Mouse (Mus musculus) stomach, postnatal 0 days (tissue): ENCODE results near the gene Cfap20. TPM values are rescaled to one million over a fixed set of nuclear protein-coding genes. Genes with fewer than 3 reads are reported as not detected.
A peak's percentile ranks its signal among the peaks of the same experiment; 100 is the strongest.

ENCODE experiments used
- ATAC-seq: fragments of 200-750 bp; cut with Nextera tagmentation; 2 replicates; pipeline ENCODE4 v1.8.0; 2017; ENCODE audit not compliant: low FRiP score, low TSS enrichment
- DNase-seq: peaks from one replicate; pipeline ENCODE4 v3.0.0-alpha.2; 2016; ENCODE audit warnings: low spot score
- H3K27ac ChIP-seq: fragments of 300-500 bp; sonication (generic); replicated peaks from 2 replicates; pipeline ENCODE4 v1.5.1; 2014; ENCODE audit warnings: mild to moderate bottlenecking, control low read depth
- H3K27me3 ChIP-seq: fragments of 300-500 bp; sonication (generic); 2 replicates; pipeline ENCODE4 v1.6.1; 2014; ENCODE audit warnings: low read length; ENCODE audit not compliant: control insufficient read depth, insufficient read depth
- H3K36me3 ChIP-seq: fragments of 300-500 bp; sonication (generic); 2 replicates; pipeline ENCODE4 v1.6.1; 2014; ENCODE audit warnings: low read length, mixed read lengths; ENCODE audit not compliant: control insufficient read depth, insufficient read depth
- H3K4me1 ChIP-seq: fragments of 300-500 bp; sonication (generic); replicated peaks from 2 replicates; pipeline ENCODE4 v1.6.1; 2014; ENCODE audit warnings: antibody characterized with exemption; ENCODE audit not compliant: control insufficient read depth, insufficient read depth
- H3K4me2 ChIP-seq: fragments of 300-500 bp; sonication (generic); replicated peaks from 2 replicates; pipeline ENCODE4 v1.6.1; 2014; ENCODE audit warnings: low read depth, mild to moderate bottlenecking, control low read depth, moderate library complexity
- H3K4me3 ChIP-seq: fragments of 300-500 bp; sonication (generic); 2 replicates; pipeline ENCODE4 v1.5.1; 2014; ENCODE audit warnings: low read depth, low read length, control low read depth
- H3K9ac ChIP-seq: fragments of 300-500 bp; sonication (generic); 2 replicates; pipeline ENCODE4 v1.6.1; 2014; ENCODE audit warnings: mild to moderate bottlenecking, low read length, control low read depth, mixed read lengths
- H3K9me3 ChIP-seq: fragments of 300-500 bp; sonication (generic); 2 replicates; pipeline ENCODE4 v1.6.1; 2016; ENCODE audit warnings: low read length; ENCODE audit not compliant: control insufficient read depth
- CTCF ChIP-seq: IDR thresholded peaks from 2 replicates; pipeline ENCODE4 v1.5.1; 2016; ENCODE audit warnings: antibody characterized with exemption, low read depth, mild to moderate bottlenecking, moderate library complexity
- EP300 ChIP-seq: optimal IDR thresholded peaks from 2 replicates; pipeline ENCODE3; 2016; ENCODE audit warnings: antibody characterized with exemption
- WGBS: fragments of 180-500 bp; shearing (Covaris S2); extraction: QIAGEN DNeasy Blood & Tissue Kit; methylation state at CpG from one replicate; pipeline ENCODE4 v1.1.7; 2014; 5-methylcytosine and 5-hydroxymethylcytosine counted together
- polyA plus RNA-seq: library from polyadenylated mRNA; unstranded; fragments of >200 nt; fragmentation: Nextera tagmentation; extraction: Ambion mirVana; gene quantifications from 2 replicates; pipeline ENCODE4 v1.2.1, GENCODE M21; 2015

Gene Cfap20
- polyA plus RNA-seq, 1 experiment from 2014 or later = 85.7 TPM

GRCm38 (mm10) chr8:95435930-95436329, 1.3 kb upstream of the Cfap20 start:
- 89% methylated on average over 3 of the region's 3 CpGs for whole genome bisulfite sequencing
- ATAC-seq (no peak), DNase-seq (no peak)
- Histone ChIP-seq H3K9me3 (no peaks in the 10 kb centered on the region), H3K27ac (no peak overlapping the region), H3K4me3 (no peak overlapping the region), H3K4me1 (peaks cover 7% of the 10 kb centered on the region), H3K36me3 (no peaks in the 10 kb centered on the region), H3K27me3 (no peaks in the 10 kb centered on the region), H3K4me2 (no peak overlapping the region), H3K9ac (no peak overlapping the region)
- TF ChIP-seq EP300 (no peak), CTCF (peak; percentile 48)

DNA sequence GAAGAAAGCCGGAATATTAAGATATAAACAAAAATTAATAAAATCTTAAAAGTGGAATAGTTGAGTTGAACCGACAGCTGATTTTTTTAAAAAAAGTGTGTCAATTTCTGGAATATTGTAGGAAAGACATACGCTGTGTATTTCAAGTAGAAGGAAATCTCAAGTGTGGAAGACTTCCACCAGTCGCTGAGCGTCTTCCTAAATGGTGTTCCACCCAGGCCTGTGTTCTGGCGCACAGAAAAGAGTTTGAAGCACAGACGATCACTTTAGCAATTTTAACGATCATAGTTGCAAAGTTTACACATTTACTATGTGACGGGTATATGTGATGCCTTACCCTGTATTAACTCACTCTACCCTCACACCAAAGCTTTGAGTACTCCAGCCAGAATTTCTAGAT, 802 bp upstream of the Cfap20 start:
- H3K9ac ChIP-seq = no peak overlapping the region
- no peaks in the 10 kb centered on the region for H3K36me3 ChIP-seq
- H3K4me3 ChIP-seq = peak overlapping the region; percentile 89; the same call in 1 of the 2 replicates
- TF ChIP-seq EP300 (no peak), CTCF (no peak)
- H3K4me2 ChIP-seq = no peak overlapping the region
- H3K9me3 ChIP-seq = no peaks in the 10 kb centered on the region
- no peak overlapping the region for H3K27ac ChIP-seq
- ATAC-seq (no peak), DNase-seq (no peak)
- peaks cover 7% of the 10 kb centered on the region for H3K4me1 ChIP-seq
- 92% methylated on average over 9 of the region's 9 CpGs for WGBS
- H3K27me3 ChIP-seq = no peaks in the 10 kb centered on the region

- H3K9me3 ChIP-seq = no peaks in the 10 kb centered on the region
- peak overlapping the region; percentile 89 for H3K4me3 ChIP-seq
- H3K36me3 ChIP-seq = no peaks in the 10 kb centered on the region
- peak overlapping the region; percentile 75 for H3K4me2 ChIP-seq
- H3K4me1 ChIP-seq = peaks cover 7% of the 10 kb centered on the region
- ATAC-seq = no peak; the same call in 1 of the 2 replicates
- peak overlapping the region; percentile 95 for H3K27ac ChIP-seq
- no peak for TF ChIP-seq EP300
- no peak for TF ChIP-seq CTCF
- WGBS = under 1% methylated on average over 25 of the region's 25 CpGs
- peak overlapping the region; percentile 93 for H3K9ac ChIP-seq
- peak; percentile 64 for DNase-seq
- no peaks in the 10 kb centered on the region for H3K27me3 ChIP-seq
These were observed 436 bp downstream of the Cfap20 start for GRCm38 (mm10) chr8:95434233-95434632.

DNA sequence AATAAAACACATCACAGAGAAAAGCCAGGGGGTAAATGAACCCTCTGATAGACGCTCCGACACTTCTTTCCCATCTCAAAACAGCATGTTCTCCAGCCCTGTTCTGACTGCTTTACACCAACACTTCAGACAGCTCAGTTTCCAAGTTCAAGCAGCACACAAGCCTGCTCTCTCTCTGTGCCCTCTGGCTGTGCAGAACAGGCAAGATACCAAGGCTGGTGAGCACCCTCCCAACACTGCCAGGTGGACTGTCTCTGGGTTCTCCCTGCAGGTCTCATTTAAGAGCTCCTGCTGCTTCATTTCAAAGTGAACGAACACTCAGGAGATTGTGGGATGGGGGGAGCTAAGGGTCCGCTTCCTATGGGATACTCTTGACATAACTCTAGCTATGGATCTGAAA, 1.5 kb downstream of the Cfap20 start:
- Histone ChIP-seq H3K9me3 (no peaks in the 10 kb centered on the region), H3K4me2 (peak overlapping the region; percentile 75), H3K27me3 (no peaks in the 10 kb centered on the region), H3K36me3 (no peaks in the 10 kb centered on the region), H3K4me3 (peak overlapping the region; percentile 89), H3K4me1 (peaks cover 8% of the 10 kb centered on the region), H3K9ac (peak overlapping the region; percentile 53), H3K27ac (peak overlapping the region; percentile 35; the same call in 1 of the 2 replicates)
- TF ChIP-seq CTCF (no peak), EP300 (no peak)
- no peak for DNase-seq
- WGBS = 48% methylated on average over 4 of the region's 4 CpGs
- no peak for ATAC-seq

GRCm38 (mm10) chr8:95432471-95432870, 2.2 kb downstream of the Cfap20 start:
- Histone ChIP-seq H3K36me3 (no peaks in the 10 kb centered on the region), H3K4me2 (no peak overlapping the region), H3K4me1 (peaks cover 13% of the 10 kb centered on the region), H3K27me3 (no peaks in the 10 kb centered on the region), H3K9me3 (no peaks in the 10 kb centered on the region), H3K4me3 (no peak overlapping the region), H3K27ac (no peak overlapping the region), H3K9ac (no peak overlapping the region)
- no peak for ATAC-seq
- TF ChIP-seq EP300 (no peak), CTCF (no peak)
- no peak for DNase-seq
- 43% methylated on average over 3 of the region's 3 CpGs for WGBS

DNA sequence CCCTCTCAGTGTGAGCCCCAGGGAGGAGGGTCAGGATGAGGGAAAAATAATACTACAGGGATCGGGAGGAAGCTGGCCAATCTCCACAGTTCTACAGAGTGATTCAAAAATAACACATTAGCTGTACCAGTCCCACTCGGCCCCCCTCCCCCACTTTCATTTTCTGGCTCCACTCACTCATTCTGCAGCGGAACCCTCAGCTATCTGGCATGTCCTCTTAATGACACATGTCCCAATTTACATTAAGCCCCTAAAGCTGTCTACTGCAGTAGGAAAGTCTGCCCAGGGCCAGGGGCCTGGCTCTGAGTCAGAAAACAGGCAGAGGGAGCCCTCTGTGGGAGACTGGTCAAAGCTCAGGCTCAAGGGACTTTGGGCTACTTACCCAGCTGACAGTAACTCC, 4.7 kb downstream of the Cfap20 start:
- Histone ChIP-seq H3K36me3 (no peaks in the 10 kb centered on the region), H3K4me3 (no peak overlapping the region), H3K4me2 (no peak overlapping the region), H3K27me3 (no peaks in the 10 kb centered on the region), H3K27ac (peak overlapping the region; percentile 0; the same call in 1 of the 2 replicates), H3K9me3 (no peaks in the 10 kb centered on the region), H3K9ac (no peak overlapping the region), H3K4me1 (peaks cover 15% of the 10 kb centered on the region)
- ATAC-seq (no peak), DNase-seq (peak; percentile 51)
- TF ChIP-seq CTCF (peak; percentile 69), EP300 (no peak)
- 25% methylated on average over 3 of the region's 3 CpGs for WGBS
